Mouse (Mus musculus): ENCODE measurements around the gene Plaur.
"Not testable (repeated sequence)": the region's sequence is repeated elsewhere in the genome, so short reads cannot be mapped to it uniquely, and the experiment has no call there.

DNA sequence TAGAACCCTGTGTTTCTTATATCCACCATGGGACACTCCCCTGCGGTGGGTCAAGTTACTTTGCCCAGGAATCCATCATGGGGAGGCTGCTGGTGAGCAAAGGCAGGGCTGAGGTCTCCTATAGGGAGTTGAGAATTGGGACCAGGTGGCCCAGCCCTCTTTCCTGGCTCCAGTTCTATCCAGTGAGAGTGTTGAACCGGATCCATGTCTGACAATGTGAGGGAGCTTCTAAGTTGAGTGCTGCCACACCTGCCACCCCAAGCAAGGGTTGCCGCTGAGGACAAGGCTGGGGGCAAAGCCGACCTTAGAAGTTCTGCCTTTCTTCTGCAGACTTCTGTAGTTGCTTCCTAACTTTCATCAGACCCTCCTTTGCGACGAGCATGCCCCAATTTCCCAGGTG is 21.0 kb downstream of the Plaur start:
- TF ChIP-seq CTCF (IDR thresholded peaks at IDR 0.05; ENCODE audit: control insufficient read depth, insufficient read depth, insufficient read length); MAX (IDR thresholded peaks at IDR 0.05); MYOD1 (IDR thresholded peaks at IDR 0.05; ENCODE audit: control insufficient read depth, insufficient read length, low read depth); USF1 (IDR thresholded peaks at IDR 0.05; ENCODE audit: low read depth); CEBPB (IDR thresholded peaks at IDR 0.05; ENCODE audit: low read depth); FOSL1 (IDR thresholded peaks at IDR 0.05; ENCODE audit: insufficient read depth, low read length, poor library complexity, severe bottlenecking): not testable (repeated sequence)

All from C2C12 (cell line).